Mouse (Mus musculus) adrenal gland, postnatal 4 days (tissue): ENCODE measurements around the gene Cfap97. TPM values are rescaled to one million over a fixed set of nuclear protein-coding genes. Genes with fewer than 3 reads are reported as not detected.
"Not testable (repeated sequence)": the region's sequence is repeated elsewhere in the genome, so short reads cannot be mapped to it uniquely, and the experiment has no call there.

Experiments used
- DNase-seq, 2 experiments: peaks; one replicate each; pipeline ENCODE4 v3.0.0; 2021 to 2022; ENCODE audit warnings: low spot score in 2 of 2, mixed read lengths in 2 of 2
- microRNA-seq: library from miRNA; unstranded; fragments of <30 nt; microRNA quantifications from one replicate; pipeline ENCODE4 v1.2.0, GENCODE M21; 2021
- total RNA-seq, 2 experiments: library from RNA; stranded (reverse); gene quantifications; 2 replicates each; pipeline ENCODE4 v1.2.3; 2021

Cfap97 gene
- total RNA-seq, 2 experiments from 2014 or later: 24.4 to 26.8 TPM

GRCm38 (mm10) chr8:46216838-46217237 is 65.3 kb downstream of the Cfap97 start:
- DNase-seq: peak; percentile 8 to 21

DNA sequence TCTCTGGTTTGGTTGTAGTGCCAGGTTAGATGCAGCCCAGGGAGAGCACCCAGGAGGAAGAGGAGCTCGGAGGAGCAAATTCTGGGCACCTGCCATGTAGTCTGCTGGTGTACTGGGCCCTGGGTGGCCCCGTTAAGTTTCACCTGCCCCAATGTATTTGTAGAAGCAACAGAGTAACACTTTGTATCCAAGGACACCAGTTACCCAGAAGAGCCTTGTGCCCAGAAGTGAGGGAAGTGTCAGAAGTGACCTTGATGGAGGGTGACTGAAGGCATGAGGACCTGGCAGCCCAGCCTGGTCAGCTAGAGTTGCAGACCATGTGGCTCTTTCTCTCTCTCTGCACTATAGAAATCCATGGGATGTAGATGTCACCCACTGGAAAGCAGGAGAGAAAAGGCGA is 69.0 kb downstream of the Cfap97 start:
- no peak for DNase-seq

- DNase-seq: no peak
Observed at GRCm38 (mm10) chr8:46225501-46225900, 73.9 kb downstream of the Cfap97 start.

- DNase-seq: no peak
Observed at GRCm38 (mm10) chr8:46226622-46227021, 75.1 kb downstream of the Cfap97 start.

- DNase-seq: not testable (repeated sequence)
Observed at GRCm38 (mm10) chr8:46231968-46232367, 80.4 kb downstream of the Cfap97 start.

DNA sequence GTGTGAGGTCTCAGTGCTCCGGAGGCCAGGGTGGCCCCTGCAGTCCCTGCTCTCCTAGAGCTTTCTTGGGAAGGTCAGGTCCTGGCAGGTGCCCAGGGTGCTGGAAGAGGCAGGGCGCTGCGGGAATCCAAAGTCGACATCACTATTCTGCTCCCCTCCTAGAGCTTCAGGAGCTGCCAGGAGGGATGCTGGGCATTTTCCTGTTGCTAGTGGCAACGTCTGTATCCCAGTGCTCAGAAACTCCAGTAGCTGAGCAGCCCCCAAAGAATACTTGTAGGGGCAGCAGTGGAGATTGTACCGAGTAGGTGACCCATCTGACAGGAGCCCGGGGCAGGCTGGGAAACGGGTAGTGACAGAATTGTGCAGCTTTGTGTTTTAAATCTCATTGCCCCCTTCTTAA is 81.2 kb downstream of the Cfap97 start:
- DNase-seq: no peak

DNA sequence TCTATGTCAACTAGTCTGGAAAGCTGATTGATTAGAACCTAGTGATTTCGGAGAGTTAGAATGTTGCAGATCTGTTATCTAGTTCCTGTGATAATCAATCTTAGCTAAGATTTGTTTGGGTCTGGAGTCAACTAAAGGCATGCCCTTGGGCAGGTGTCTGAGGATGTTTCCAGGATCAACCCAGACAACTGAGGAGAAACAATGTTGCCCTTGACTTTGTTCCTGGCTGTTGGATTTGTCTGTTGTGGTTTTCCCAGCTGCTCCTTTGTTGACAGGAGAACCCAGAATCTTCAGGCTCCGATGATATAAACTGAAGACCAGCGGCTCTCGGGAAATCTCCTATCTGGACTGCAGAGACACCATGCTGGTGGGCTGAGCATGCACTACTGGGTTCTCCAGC is 83.2 kb downstream of the Cfap97 start:
- DNase-seq: no peak

DNA sequence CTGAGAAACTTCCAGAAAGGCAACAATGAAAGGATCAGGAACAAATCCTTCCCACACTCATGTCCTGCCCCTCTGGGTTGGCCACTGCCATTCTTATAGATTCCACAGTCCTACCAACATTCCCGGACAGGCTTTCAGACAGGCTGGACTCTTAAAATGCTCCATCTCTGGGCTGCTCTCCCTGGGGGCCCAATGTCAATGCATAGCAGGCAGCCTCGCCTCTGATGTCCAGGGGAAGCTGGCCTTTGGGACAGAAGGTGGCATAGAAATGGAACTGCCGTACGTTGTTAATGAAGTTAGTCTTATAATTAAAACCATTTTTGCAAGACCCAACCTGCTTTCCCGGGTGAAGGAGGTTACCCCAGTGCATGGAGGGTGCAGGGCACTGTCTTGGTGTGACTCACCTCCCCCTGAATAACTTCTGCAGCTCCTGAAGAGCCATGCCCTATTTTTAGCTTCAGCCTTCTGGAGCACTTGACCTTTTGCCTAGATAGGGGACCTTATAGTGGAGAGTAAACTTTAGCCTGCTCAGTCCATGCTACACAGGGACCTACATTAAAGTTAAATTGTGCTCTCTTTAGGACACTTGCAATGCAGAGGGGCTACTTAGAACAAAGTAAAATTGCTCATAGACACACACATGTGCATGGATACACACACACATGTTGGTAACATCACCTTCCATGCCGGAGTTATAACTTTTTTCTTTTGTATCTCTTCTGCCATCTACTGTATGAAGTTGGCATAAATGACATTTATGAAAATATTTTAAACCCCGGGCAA is 85.1 kb downstream of the Cfap97 start:
- no peak for DNase-seq

GRCm38 (mm10) chr8:46241568-46242374 is 90.2 kb downstream of the Cfap97 start:
- peak; percentile 43 to 44 for DNase-seq

- no peak for DNase-seq
Observed at GRCm38 (mm10) chr8:46242946-46243345, 91.4 kb downstream of the Cfap97 start.

Small RNA genes lying within 50 kb of the gene (microRNA-seq; reads per million reads assigned to microRNA genes)
- not detected for gene Gm23812

Other genes starting within 250 kb of the Cfap97 start
- gene Ccdc110, start 217.2 kb upstream of the Cfap97 start, total RNA-seq: not detected
- 1 to 10 TPM; 3.6 to 3.9 TPM for gene 1700029J07Rik, start 176.5 kb upstream of the Cfap97 start, total RNA-seq
- gene Ufsp2, start 176.2 kb upstream of the Cfap97 start, total RNA-seq: 10 to 100 TPM; 54.4 to 55.5 TPM
- under 1 TPM; 0.28 to 0.51 TPM for gene Lrp2bp, start 152.5 kb upstream of the Cfap97 start, total RNA-seq
- 1 to 10 TPM; 2.3 TPM for gene Ankrd37, start 146.1 kb upstream of the Cfap97 start, total RNA-seq
- gene Snx25, start 388 bp downstream of the Cfap97 start, total RNA-seq: 10 to 100 TPM; 19.2 to 20.6 TPM
- 100 to 1,000 TPM; 273 to 285 TPM for gene Slc25a4, start 59.5 kb downstream of the Cfap97 start, total RNA-seq
- gene Helt, start 142.9 kb downstream of the Cfap97 start, total RNA-seq: under 1 TPM in 1 of 2 experiments, not detected in 1; 0.23 TPM